Mouse (Mus musculus) kidney, adult 2 months (tissue): ENCODE data around the gene Ndufb2.

Experiments
- CTCF ChIP-seq: fragments of 200-500 bp; conservative IDR thresholded peaks from 2 replicates; pipeline ENCODE4 v1.5.1; 2011; ENCODE audit warnings: low read depth, mild to moderate bottlenecking, control low read depth, low read length, moderate library complexity, mixed read lengths; ENCODE audit not compliant: insufficient read depth, insufficient read length
- POLR2A ChIP-seq: fragments of 200-500 bp; IDR thresholded peaks from one replicate; pipeline ENCODE4 v1.6.1; 2011; ENCODE audit warnings: low read depth, low read length, control low read depth

DNA sequence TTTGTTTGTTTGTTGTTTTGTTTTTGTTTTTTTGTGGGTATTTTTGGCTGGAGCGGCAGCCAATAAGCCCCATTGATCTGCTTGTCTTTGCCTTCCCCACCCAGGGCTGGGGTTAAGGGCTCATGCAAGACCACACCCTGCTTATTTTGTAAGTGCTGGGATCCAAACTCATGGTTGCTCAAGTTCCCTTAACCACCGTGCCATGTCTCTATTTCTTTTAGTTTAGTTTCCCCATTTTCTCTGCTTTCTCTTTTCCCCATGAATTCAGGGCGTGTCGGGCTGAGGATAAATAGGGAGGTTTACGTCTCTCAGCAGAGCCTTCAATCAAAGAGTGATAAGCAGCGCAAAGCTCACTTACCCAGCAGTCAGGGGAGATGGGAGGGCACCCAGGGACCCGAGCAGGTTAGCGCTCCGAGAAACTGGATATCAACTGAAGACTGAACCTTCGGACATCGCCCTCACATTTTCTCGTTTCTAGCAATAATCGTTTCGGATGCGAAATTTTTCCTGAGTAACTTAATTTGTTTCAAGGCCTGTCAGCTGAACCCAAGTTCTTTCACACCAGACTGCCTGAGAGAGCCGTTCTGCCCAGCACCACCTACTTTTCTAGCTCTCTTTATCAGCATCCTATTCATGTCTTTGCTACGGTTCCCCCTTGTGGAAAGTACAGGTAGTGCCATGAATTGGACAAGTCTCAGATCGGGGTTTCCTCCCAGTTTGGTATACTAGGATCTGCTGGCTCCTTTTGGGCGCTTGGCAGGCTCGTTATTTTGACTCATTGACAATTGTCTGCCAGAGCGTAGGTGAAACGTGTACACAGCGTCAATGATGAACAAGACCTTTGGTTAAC is 30.0 kb upstream of the Ndufb2 start:
- TF ChIP-seq POLR2A, result no peak
- TF ChIP-seq CTCF, result peak; percentile 64
